Mouse (Mus musculus) E14TG2a.4 (cell line): Measurements from ENCODE around the gene Gm44805.

ENCODE experiments used
- H3K27me3 ChIP-seq: 2 replicates; pipeline ENCODE4 v1.6.1; 2014; ENCODE audit warnings: low read length, control low read depth; ENCODE audit not compliant: insufficient read depth
- H3K36me3 ChIP-seq: 2 replicates; pipeline ENCODE4 v1.6.1; 2014; ENCODE audit warnings: low read length, control low read depth; ENCODE audit not compliant: insufficient read depth
- H3K4me1 ChIP-seq: replicated peaks from 2 replicates; pipeline ENCODE4 v1.6.1; 2014; ENCODE audit warnings: low read depth, low read length, control low read depth
- H3K4me3 ChIP-seq: replicated peaks from 2 replicates; pipeline ENCODE4 v1.5.1; 2014; ENCODE audit warnings: mild to moderate bottlenecking, low read length
- H3K9me3 ChIP-seq: 2 replicates; pipeline ENCODE4 v1.6.1; 2014; ENCODE audit warnings: low read length, control low read depth
- CTCF ChIP-seq: conservative IDR thresholded peaks from 2 replicates; pipeline ENCODE4 v1.5.1; 2014; ENCODE audit warnings: low read length
- NANOG ChIP-seq: IDR thresholded peaks from 2 replicates; pipeline ENCODE4 v1.6.1; 2014; ENCODE audit warnings: borderline replicate concordance, low read length, mixed read lengths
- POU5F1 ChIP-seq: IDR thresholded peaks from 2 replicates; pipeline ENCODE4 v1.6.1; 2014; ENCODE audit warnings: low read length, borderline replicate concordance

Gm44805 gene

DNA sequence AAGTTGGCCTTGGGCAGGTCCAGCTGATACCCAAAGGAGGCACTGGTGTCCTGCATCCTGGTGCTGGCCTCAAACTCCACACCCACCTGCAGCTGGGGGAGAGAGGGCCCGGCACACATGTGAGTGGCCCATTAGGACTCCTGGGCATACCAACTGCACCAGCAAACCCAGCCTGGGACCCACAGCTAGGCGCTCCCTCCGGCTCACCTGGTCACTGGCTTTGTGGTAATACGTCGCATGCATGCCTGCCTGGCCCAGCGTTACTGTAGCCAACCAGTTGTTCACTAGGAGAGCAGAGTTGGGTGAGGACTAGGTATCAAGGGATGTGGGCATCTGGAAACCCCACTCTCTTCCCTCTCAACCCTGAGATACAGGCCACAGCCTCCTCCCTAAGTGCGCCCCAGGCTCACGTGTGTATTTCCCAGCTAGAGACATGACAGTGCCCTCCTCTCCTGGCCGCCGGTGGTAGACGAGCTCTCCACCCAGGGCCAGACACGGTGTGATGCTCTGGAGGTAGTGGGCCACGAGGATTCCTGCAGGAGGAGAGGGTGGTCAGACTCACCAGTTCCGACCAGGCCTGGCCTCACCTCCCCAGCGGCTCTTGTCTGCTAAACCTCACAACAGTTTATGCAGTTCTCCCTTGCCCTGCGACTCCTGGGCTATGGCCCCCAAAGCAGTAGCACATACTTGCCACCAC, 21.8 kb upstream of the Gm44805 start:
- Histone ChIP-seq H3K4me1 (peaks cover 60% of the 10 kb centered on the region), H3K36me3 (peaks cover 71% of the 10 kb centered on the region), H3K9me3 (no peaks in the 10 kb centered on the region), H3K4me3 (peak overlapping the region; percentile 7; the same call in 1 of the 2 replicates), H3K27me3 (no peaks in the 10 kb centered on the region)
- TF ChIP-seq CTCF (no peak), POU5F1 (no peak), NANOG (no peak)

DNA sequence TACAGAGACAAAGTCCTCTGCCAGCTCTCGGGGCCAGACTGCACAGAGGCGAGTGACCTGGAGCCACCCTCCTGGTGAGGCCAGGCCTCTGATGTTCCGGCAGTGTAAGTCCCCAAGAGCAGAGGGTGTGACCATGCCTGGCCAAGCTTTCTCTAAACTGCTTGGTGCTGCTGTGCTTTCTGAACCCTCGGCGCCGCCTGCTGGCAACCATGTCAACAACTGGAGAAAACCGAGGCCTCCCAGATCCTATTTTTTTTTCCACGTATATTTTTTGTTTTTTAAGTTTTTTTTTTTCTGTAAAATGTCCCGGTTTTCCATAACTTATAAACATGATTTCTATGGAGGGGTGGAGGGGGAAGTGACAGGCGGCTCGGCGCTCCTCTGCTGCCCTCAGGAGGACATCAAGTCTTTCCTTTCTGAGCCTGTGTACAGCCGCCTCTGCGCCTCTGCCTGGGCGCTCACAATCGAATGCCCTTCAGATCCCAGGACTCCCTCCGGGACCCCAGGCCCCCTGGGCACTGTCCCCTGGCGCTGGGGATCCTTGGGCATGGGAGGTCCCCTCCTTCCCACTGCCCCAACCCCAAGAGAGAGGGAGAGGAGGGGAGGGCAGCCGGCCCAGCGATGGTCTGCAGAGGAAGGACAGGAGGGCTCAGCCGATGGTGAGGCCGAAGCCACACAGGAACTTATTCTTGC, 20.0 kb upstream of the Gm44805 start:
- H3K4me1 ChIP-seq, result peaks cover 75% of the 10 kb centered on the region
- no peak for TF ChIP-seq NANOG
- TF ChIP-seq CTCF, result peak; percentile 30
- peak overlapping the region; percentile 86 for H3K4me3 ChIP-seq
- H3K36me3 ChIP-seq, result peaks cover 71% of the 10 kb centered on the region
- no peaks in the 10 kb centered on the region for H3K27me3 ChIP-seq
- no peaks in the 10 kb centered on the region for H3K9me3 ChIP-seq

DNA sequence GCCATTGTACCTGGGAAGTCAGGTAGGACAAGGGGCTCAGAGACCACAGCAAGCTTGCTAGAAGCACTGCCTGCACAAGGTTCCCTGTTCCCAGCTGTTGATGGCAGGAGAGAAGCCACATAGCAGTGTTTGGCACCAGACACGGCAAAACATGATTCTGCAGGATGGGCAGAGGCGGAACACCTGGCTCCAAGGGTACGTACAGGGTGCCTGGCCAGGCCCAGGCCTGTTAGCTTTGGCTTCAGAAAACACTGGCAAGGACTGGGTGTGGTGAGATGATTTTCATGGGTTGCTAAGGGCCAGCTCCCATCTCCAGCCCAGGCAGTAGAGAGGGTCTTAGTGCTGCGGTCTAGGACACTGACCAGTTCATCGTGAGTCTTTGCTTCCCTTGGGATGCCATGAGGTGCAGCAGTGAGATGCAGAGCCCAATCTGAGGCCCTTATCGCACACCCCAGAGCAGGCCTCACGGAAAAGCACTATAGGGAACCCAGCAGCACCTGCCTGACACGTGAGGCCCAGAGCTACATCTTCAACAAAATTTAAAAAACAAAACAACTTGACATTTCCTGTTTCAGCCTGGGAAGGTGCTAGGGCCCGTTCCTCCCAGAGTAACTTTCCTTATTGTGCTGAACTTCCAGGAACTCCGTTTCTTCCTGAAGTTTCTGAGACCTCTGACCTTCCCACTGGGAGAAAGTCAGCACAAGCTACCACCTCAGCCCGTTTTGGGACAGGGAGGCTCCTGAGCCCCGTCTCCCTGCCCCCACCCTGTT, 19.3 kb upstream of the Gm44805 start:
- no peak for TF ChIP-seq NANOG
- TF ChIP-seq CTCF, result no peak
- TF ChIP-seq POU5F1, result no peak
- Histone ChIP-seq H3K9me3 (no peaks in the 10 kb centered on the region), H3K36me3 (peaks cover 72% of the 10 kb centered on the region), H3K4me3 (peak overlapping the region; percentile 86), H3K27me3 (no peaks in the 10 kb centered on the region), H3K4me1 (peaks cover 82% of the 10 kb centered on the region)

DNA sequence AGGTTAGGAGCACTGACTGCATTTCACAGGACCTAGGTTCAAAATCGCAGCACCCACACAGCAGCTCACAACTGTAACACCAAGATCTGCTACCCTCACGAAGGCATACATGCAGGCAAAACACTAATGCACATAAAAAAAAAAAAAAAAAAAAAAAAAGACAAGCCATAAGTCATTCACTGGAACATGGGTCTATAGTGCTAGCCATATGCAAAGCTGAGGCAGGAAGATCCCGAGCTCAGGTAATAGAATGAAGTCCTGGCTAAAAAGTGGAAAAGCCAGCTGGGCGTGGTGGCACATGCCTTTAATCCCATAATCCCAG, 18.6 kb upstream of the Gm44805 start:
- TF ChIP-seq NANOG (no peak), CTCF (no peak), POU5F1 (no peak)
- H3K9me3 ChIP-seq, result no peaks in the 10 kb centered on the region
- peaks cover 66% of the 10 kb centered on the region for H3K36me3 ChIP-seq

DNA sequence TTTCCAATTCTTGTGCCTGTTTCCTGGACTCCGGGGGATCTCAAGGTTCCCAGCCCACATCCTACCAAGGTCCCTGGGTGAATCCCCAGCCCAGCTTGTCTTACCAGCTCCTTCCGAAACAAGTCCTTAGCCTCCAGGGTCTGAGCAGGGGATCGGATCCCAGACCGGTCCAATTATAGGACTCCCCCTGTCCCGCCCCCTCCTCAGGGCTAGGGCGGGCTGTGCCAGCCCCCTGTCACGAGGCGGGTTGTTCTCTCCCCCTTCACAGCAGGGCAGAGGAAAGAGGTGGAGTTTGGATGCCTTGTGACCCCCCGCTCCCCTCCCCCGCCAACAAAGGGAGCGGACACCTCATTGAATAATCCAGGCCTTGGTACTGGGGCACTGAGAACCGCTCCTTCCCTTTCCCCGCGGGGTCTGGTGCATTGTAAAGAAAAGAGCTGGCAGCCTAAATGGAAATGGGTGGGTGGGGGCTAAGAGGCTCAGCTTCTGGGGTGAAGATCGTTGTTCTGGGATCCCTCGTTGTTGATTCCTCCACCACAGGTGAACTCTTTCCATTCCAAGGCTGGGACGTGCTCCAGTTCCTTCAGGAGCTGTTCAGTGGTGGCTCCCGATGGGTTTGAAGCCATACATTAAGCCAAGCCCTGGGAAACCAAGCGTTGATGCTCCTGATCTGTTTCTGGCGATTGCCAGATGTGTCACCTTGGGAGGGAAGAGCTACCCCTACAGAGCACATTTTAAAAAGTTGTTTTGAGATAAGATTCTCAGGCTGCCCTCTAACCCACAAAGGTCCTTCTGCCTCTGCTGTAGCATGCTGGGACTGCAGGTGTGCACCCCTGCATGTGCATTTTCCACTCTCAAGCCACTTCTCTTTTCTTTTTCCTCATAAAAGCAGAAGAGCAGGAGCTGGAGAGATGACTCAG, 17.9 kb upstream of the Gm44805 start, which contains the start of gene Apoe:
Apoe (minus strand) TSS at position 282 of the 920 bp plus-strand sequence.
- H3K36me3 ChIP-seq, result peaks cover 59% of the 10 kb centered on the region
- peak within 1 kb of the TSS; percentile 86 for H3K4me3 ChIP-seq
- no peaks in the 10 kb centered on the region for H3K9me3 ChIP-seq
- H3K4me1 ChIP-seq, result peaks cover 84% of the 10 kb centered on the region
- no peaks in the 10 kb centered on the region for H3K27me3 ChIP-seq
- TF ChIP-seq NANOG, result 0 out of 2 replicates have a peak, but pooled peaks have one; percentile 17
- TF ChIP-seq CTCF, result no peak

More for the DNA sequence above, 18.6 kb upstream of the Gm44805 start:
- peak overlapping the region; percentile 86 for H3K4me3 ChIP-seq
- H3K4me1 ChIP-seq, result peaks cover 84% of the 10 kb centered on the region
- no peaks in the 10 kb centered on the region for H3K27me3 ChIP-seq

DNA sequence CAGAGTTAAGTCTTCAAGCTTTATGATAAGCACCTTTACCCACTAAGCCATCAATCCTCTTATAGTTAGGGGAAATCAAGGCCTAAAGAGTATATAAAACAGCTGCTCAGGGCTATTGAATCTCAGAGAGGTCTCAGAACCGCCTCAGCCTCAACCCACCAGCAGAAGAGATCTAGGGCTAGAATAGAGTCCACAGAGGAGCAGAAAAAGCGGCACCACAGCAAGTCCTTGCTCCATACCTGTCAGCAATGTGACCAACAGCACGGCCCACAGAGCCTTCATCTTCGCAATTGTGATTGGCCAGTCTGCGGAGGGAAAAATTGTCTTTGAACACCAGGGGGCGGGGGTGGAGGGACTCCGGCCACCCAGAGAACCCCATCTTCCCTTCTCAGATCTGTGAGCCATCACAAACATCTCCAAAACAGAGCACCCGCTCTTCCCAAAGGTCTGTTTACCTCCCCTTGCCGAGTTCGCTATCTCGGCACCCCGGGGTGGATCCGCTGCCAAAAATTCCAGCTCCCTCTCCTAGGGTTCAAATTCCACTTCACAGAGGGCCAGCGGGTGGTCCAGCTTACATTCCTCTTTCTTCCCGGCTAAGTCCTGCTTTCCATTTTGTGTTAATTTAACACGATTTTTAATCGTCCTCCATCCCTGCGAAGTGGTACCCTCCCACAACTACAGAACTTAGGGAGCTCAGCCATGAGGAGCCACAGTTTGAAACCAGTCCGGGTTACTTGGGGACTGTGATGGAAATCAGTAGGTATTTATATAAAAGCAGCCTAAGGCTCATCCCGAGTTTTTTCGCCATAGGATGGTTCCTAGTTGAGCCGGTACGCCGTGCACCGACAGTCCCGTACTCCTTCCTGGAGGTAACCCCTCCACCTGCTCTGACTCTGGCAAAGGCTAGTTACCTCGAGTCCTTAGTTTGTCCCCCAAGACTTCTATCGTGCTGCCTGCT, 17.0 kb upstream of the Gm44805 start:
- Histone ChIP-seq H3K9me3 (no peaks in the 10 kb centered on the region), H3K36me3 (peaks cover 50% of the 10 kb centered on the region), H3K27me3 (no peaks in the 10 kb centered on the region), H3K4me1 (peaks cover 84% of the 10 kb centered on the region), H3K4me3 (peak overlapping the region; percentile 86)
- TF ChIP-seq NANOG, result no peak
- TF ChIP-seq CTCF, result peak; percentile 23; the same call in 1 of the 2 replicates

DNA sequence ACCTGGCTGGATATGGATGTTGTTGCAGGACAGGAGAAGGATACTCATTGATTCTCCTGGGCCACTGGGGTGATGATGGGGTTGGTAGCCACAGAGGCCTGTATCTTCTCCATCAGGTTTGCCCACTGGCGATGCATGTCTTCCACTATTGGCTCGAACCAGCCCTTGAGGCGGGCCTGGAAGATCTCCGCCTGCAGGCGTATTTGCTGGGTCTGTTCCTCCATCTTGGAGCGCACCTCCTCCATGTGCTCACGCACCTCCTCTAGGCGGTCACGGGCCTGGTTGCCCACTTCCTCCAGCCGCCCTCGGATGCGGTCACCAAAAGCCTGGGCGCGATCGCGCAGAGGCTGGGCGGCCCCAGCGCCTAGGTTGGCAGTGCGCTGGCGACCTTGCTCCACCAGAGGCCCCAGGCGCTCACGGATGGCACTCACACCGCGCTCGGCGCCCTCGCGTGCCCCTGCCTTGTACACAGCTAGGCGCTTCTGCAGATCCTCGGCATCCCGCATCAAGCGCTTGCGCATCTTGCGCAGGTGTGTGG, 15.2 kb upstream of the Gm44805 start:
- Histone ChIP-seq H3K4me1 (peaks cover 80% of the 10 kb centered on the region), H3K9me3 (no peaks in the 10 kb centered on the region), H3K4me3 (peak overlapping the region; percentile 86), H3K36me3 (peaks cover 32% of the 10 kb centered on the region), H3K27me3 (no peaks in the 10 kb centered on the region)
- TF ChIP-seq NANOG (no peak), CTCF (0 out of 2 replicates have a peak, but pooled peaks have one; percentile 8)
